Mouse (Mus musculus): Measurements from ENCODE around the gene Mnat1. TPM values are rescaled to one million over a fixed set of nuclear protein-coding genes. Genes with fewer than 3 reads are reported as not detected.

Gene Mnat1
- polyA plus RNA-seq, 1 experiment from 2014 or later, result 35.6 TPM

Other genes with a start within 250 kb of the Mnat1 start
- gene Six6, start 183.8 kb upstream of the Mnat1 start, polyA plus RNA-seq (2015; fragmentation: Nextera tagmentation; extraction: Ambion mirVana), result 0.08 TPM in 1 of 2 replicates, not detected in the other
- 4.3 and 5.5 TPM in 2 replicates for gene 4930447C04Rik, start 182.9 kb upstream of the Mnat1 start, polyA plus RNA-seq (2015; fragmentation: Nextera tagmentation; extraction: Ambion mirVana)
- gene Six1, start 69.8 kb upstream of the Mnat1 start, polyA plus RNA-seq (2015; fragmentation: Nextera tagmentation; extraction: Ambion mirVana), result 40.0 and 48.3 TPM in 2 replicates
- 4.8 and 5.2 TPM in 2 replicates for gene Six4, start 10.3 kb upstream of the Mnat1 start, polyA plus RNA-seq (2015; fragmentation: Nextera tagmentation; extraction: Ambion mirVana)
- 15.8 and 17.1 TPM in 2 replicates for gene Trmt5, start 163.0 kb downstream of the Mnat1 start, polyA plus RNA-seq (2015; fragmentation: Nextera tagmentation; extraction: Ambion mirVana)
- gene Slc38a6, start 163.1 kb downstream of the Mnat1 start, polyA plus RNA-seq (2015; fragmentation: Nextera tagmentation; extraction: Ambion mirVana), result 13.2 and 16.5 TPM in 2 replicates